Mouse (Mus musculus) neural tube, embryonic 13.5 days (tissue): ENCODE data around the gene Robo1. TPM values are rescaled to one million over a fixed set of nuclear protein-coding genes. Genes with fewer than 3 reads are reported as not detected.
"Not testable (repeated sequence)": the region's sequence is repeated elsewhere in the genome, so short reads cannot be mapped to it uniquely, and the experiment has no call there.

Source experiments
- ATAC-seq: fragments of 200-750 bp; cut with Nextera tagmentation; 2 replicates; pipeline ENCODE4 v1.8.0; 2017; ENCODE audit warnings: low read depth, mild to moderate bottlenecking, moderate TSS enrichment, moderate library complexity
- H3K27ac ChIP-seq: fragments of 300-500 bp; sonication (generic); replicated peaks from 2 replicates; pipeline ENCODE4 v1.5.1; 2015; ENCODE audit warnings: moderate library complexity, mild to moderate bottlenecking, inconsistent platforms
- H3K27me3 ChIP-seq: fragments of 300-500 bp; sonication (generic); 2 replicates; pipeline ENCODE4 v1.6.1; 2015; ENCODE audit warnings: mild to moderate bottlenecking, inconsistent platforms
- H3K36me3 ChIP-seq: fragments of 300-500 bp; sonication (generic); 2 replicates; pipeline ENCODE4 v1.6.1; 2015; ENCODE audit warnings: mild to moderate bottlenecking, inconsistent platforms
- H3K4me1 ChIP-seq: fragments of 300-500 bp; sonication (generic); replicated peaks from 2 replicates; pipeline ENCODE4 v1.6.1; 2015; ENCODE audit warnings: inconsistent platforms
- H3K4me2 ChIP-seq: fragments of 300-500 bp; sonication (generic); 2 replicates; pipeline ENCODE4 v1.6.1; 2015; ENCODE audit warnings: inconsistent platforms, mild to moderate bottlenecking, moderate library complexity
- H3K4me3 ChIP-seq: fragments of 300-500 bp; sonication (generic); 2 replicates; pipeline ENCODE4 v1.5.1; 2015; ENCODE audit warnings: mild to moderate bottlenecking, inconsistent platforms
- H3K9ac ChIP-seq: fragments of 300-500 bp; sonication (generic); 2 replicates; pipeline ENCODE4 v1.6.1; 2015; ENCODE audit warnings: moderate library complexity, mild to moderate bottlenecking, inconsistent platforms
- H3K9me3 ChIP-seq: fragments of 300-500 bp; sonication (generic); 2 replicates; pipeline ENCODE4 v1.6.1; 2016; ENCODE audit warnings: inconsistent platforms
- WGBS: fragments of 180-500 bp; shearing (Covaris S2); methylation state at CpG from one replicate; pipeline ENCODE4 v1.1.7; 2015; 5-methylcytosine and 5-hydroxymethylcytosine counted together
- polyA plus RNA-seq: library from polyadenylated mRNA; unstranded; fragments of >200 nt; fragmentation: Nextera tagmentation; extraction: Ambion mirVana; gene quantifications from 2 replicates; pipeline ENCODE4 v1.2.1, GENCODE M21; 2015

The Robo1 gene
- polyA plus RNA-seq, 1 experiment from 2014 or later, result 44.1 TPM

DNA sequence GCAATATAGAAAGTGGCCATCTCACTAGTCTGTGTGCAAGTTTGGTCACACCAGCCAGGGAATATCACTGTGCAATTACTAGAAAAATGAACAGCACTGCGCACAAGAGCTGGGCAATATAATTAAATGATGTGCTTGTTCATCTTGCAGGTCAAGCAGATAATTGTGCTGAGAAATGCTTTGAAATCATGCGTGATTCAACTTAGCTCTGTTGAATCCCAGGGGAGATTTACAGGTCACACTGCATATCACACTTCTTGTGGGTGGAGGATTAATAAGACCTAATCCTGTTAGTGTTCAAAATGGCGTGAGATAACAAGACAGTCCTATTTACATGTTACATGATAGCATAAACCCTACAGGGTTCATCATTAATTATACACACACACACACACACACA lies 157.6 kb downstream of the Robo1 start:
- Histone ChIP-seq H3K9me3 (no peaks in the 10 kb centered on the region), H3K27me3 (no peaks in the 10 kb centered on the region), H3K36me3 (no peaks in the 10 kb centered on the region), H3K9ac (no peak overlapping the region), H3K4me2 (no peak overlapping the region), H3K4me1 (peaks cover 8% of the 10 kb centered on the region), H3K27ac (no peak overlapping the region), H3K4me3 (no peak overlapping the region)
- 53% methylated on average over 3 of the region's 3 CpGs for WGBS
- no peak for ATAC-seq

GRCm38 (mm10) chr16:72470037-72470673 lies 162.0 kb downstream of the Robo1 start:
- 19% methylated on average over 2 of the region's 2 CpGs for WGBS
- Histone ChIP-seq H3K9me3 (no peaks in the 10 kb centered on the region), H3K9ac (no peak overlapping the region), H3K36me3 (no peaks in the 10 kb centered on the region), H3K4me2 (no peak overlapping the region), H3K27me3 (no peaks in the 10 kb centered on the region), H3K4me1 (peaks cover 12% of the 10 kb centered on the region), H3K27ac (peak overlapping the region; percentile 70), H3K4me3 (no peak overlapping the region)
- ATAC-seq, result peak; percentile 65; the same call in 1 of the 2 replicates

DNA sequence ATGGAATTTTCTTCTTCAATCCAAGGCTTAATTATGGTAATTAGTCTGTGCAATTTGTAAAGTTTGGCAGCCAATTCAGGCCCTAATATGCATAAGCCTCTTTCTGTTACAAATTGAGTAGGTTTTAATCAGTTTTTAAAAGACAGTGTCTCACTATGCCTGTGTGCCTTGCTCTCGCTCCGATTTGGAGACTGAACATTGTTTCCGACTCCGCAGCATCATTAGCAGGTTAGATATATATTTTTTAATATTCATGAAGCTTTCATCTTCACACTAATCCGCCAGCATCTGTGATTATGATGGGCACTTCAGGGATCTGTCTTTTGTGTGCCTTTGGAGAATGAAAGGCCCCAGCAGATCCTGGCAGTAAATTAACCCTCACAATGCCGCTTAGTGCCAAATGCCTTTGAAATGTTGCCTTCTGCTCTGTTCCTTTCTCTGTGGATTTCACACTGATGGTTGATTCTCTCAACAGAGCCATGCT lies 202.7 kb downstream of the Robo1 start:
- WGBS, result 9% methylated on average over 6 of the region's 6 CpGs
- Histone ChIP-seq H3K4me3 (peak overlapping the region; percentile 20), H3K27me3 (no peaks in the 10 kb centered on the region), H3K9me3 (no peaks in the 10 kb centered on the region), H3K4me2 (peak overlapping the region; percentile 48), H3K4me1 (peaks cover 10% of the 10 kb centered on the region), H3K9ac (peak overlapping the region; percentile 46), H3K36me3 (no peaks in the 10 kb centered on the region), H3K27ac (peak overlapping the region; percentile 82)
- peak; percentile 86 for ATAC-seq

- Histone ChIP-seq H3K27ac (peak overlapping the region; percentile 47), H3K4me2 (no peak overlapping the region), H3K4me3 (no peak overlapping the region), H3K4me1 (peaks cover 8% of the 10 kb centered on the region; the same call in 1 of the 2 replicates), H3K36me3 (no peaks in the 10 kb centered on the region), H3K27me3 (no peaks in the 10 kb centered on the region), H3K9ac (no peak overlapping the region), H3K9me3 (no peaks in the 10 kb centered on the region)
- ATAC-seq, result peak; percentile 75; the same call in 1 of the 2 replicates
- 38% methylated on average over 2 of the region's 2 CpGs for WGBS
Measured at GRCm38 (mm10) chr16:72531337-72531736, 223.2 kb downstream of the Robo1 start.

GRCm38 (mm10) chr16:72533900-72534571 lies 225.9 kb downstream of the Robo1 start:
- Histone ChIP-seq H3K4me3 (no peak overlapping the region), H3K27me3 (no peaks in the 10 kb centered on the region), H3K9ac (no peak overlapping the region), H3K4me1 (peaks cover 5% of the 10 kb centered on the region; the same call in 1 of the 2 replicates), H3K36me3 (no peaks in the 10 kb centered on the region), H3K27ac (no peak overlapping the region), H3K9me3 (no peaks in the 10 kb centered on the region), H3K4me2 (no peak overlapping the region)
- WGBS, result 83% methylated on average over 4 of the region's 4 CpGs
- ATAC-seq, result no peak

GRCm38 (mm10) chr16:72538171-72538570 lies 230.1 kb downstream of the Robo1 start:
- ATAC-seq, result no peak
- 81% methylated on average over 3 of the region's 3 CpGs for whole genome bisulfite sequencing
- H3K4me2 ChIP-seq, result no peak overlapping the region
- no peaks in the 10 kb centered on the region for H3K9me3 ChIP-seq
- no peak overlapping the region for H3K27ac ChIP-seq
- H3K4me1 ChIP-seq, result no peaks in the 10 kb centered on the region
- no peak overlapping the region for H3K4me3 ChIP-seq
- H3K9ac ChIP-seq, result no peak overlapping the region
- H3K27me3 ChIP-seq, result no peaks in the 10 kb centered on the region
- no peaks in the 10 kb centered on the region for H3K36me3 ChIP-seq

- Histone ChIP-seq H3K9me3 (no peaks in the 10 kb centered on the region), H3K4me3 (no peak overlapping the region), H3K27ac (no peak overlapping the region), H3K9ac (no peak overlapping the region), H3K4me1 (no peaks in the 10 kb centered on the region), H3K36me3 (no peaks in the 10 kb centered on the region), H3K4me2 (no peak overlapping the region), H3K27me3 (no peaks in the 10 kb centered on the region)
- 71% methylated on average over 3 of the region's 3 CpGs for WGBS
- ATAC-seq, result no peak
Measured at GRCm38 (mm10) chr16:72543928-72544327, 235.8 kb downstream of the Robo1 start.

DNA sequence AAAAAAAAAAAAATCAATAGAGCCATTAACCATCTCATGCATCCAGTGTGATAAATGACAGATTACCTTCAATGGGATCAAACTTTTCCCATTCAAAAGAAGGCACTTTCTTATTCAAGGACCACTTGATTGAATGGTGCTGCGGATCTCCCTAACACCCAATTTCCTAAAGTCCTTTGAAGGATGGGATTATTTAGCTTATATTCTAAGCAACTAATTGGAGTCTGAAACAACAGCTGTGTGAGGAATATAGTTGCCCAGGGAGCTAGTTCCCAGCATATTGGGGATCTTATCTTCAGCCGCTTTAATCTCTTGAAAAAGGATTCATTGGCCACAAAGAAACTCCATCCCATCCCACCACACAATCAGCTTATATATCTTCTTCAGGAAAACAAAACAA lies 236.8 kb downstream of the Robo1 start:
- no peak overlapping the region for H3K27ac ChIP-seq
- no peak overlapping the region for H3K9ac ChIP-seq
- H3K9me3 ChIP-seq, result no peaks in the 10 kb centered on the region
- WGBS, result 40% methylated on average over 2 of the region's 2 CpGs
- H3K4me2 ChIP-seq, result no peak overlapping the region
- ATAC-seq, result no peak
- no peaks in the 10 kb centered on the region for H3K36me3 ChIP-seq
- no peaks in the 10 kb centered on the region for H3K4me1 ChIP-seq
- H3K4me3 ChIP-seq, result no peak overlapping the region
- no peaks in the 10 kb centered on the region for H3K27me3 ChIP-seq

GRCm38 (mm10) chr16:72551672-72552243 lies 243.7 kb downstream of the Robo1 start:
- ATAC-seq, result no peak
- H3K36me3 ChIP-seq, result no peaks in the 10 kb centered on the region
- H3K4me1 ChIP-seq, result peaks cover 18% of the 10 kb centered on the region
- H3K9ac ChIP-seq, result no peak overlapping the region
- H3K4me2 ChIP-seq, result no peak overlapping the region
- H3K27ac ChIP-seq, result no peak overlapping the region
- no peaks in the 10 kb centered on the region for H3K9me3 ChIP-seq
- no peaks in the 10 kb centered on the region for H3K27me3 ChIP-seq
- 12% methylated on average over 8 of the region's 8 CpGs for WGBS
- no peak overlapping the region for H3K4me3 ChIP-seq

GRCm38 (mm10) chr16:72553713-72554112 lies 245.6 kb downstream of the Robo1 start:
- Histone ChIP-seq H3K27ac (no peak overlapping the region), H3K9ac (no peak overlapping the region), H3K27me3 (no peaks in the 10 kb centered on the region), H3K36me3 (no peaks in the 10 kb centered on the region), H3K9me3 (no peaks in the 10 kb centered on the region), H3K4me1 (peaks cover 18% of the 10 kb centered on the region), H3K4me2 (no peak overlapping the region), H3K4me3 (no peak overlapping the region)
- no peak; the same call in 1 of the 2 replicates for ATAC-seq
- 10% methylated on average over 5 of the region's 5 CpGs for WGBS

DNA sequence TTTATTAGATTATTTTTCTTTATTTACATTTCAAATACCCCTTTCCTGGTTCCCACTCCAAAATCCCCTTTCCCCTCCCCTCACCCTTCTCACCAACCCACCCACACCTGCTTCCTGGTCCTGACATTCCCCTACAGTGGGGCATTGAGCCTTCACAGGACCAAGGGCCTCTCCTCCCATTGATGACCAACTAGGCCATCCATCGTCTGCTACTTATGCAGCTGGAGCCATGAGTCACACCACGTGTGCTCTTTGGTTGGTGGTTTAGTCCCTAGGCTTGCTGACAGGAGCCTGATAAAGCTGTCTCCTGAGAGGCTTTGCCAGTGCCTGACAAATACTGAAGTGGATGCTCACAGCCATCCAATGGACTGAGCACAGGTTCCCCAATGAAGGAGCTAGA lies 254.0 kb downstream of the Robo1 start:
- H3K27ac ChIP-seq, H3K27me3 ChIP-seq, H3K4me3 ChIP-seq, H3K9ac ChIP-seq, H3K4me2 ChIP-seq, H3K36me3 ChIP-seq, H3K9me3 ChIP-seq: not testable (repeated sequence)
- WGBS, result 28% methylated on average over 2 of the region's 2 CpGs
- peaks cover 22% of the 10 kb centered on the region for H3K4me1 ChIP-seq
- peak; percentile 32; the same call in 1 of the 2 replicates for ATAC-seq

DNA sequence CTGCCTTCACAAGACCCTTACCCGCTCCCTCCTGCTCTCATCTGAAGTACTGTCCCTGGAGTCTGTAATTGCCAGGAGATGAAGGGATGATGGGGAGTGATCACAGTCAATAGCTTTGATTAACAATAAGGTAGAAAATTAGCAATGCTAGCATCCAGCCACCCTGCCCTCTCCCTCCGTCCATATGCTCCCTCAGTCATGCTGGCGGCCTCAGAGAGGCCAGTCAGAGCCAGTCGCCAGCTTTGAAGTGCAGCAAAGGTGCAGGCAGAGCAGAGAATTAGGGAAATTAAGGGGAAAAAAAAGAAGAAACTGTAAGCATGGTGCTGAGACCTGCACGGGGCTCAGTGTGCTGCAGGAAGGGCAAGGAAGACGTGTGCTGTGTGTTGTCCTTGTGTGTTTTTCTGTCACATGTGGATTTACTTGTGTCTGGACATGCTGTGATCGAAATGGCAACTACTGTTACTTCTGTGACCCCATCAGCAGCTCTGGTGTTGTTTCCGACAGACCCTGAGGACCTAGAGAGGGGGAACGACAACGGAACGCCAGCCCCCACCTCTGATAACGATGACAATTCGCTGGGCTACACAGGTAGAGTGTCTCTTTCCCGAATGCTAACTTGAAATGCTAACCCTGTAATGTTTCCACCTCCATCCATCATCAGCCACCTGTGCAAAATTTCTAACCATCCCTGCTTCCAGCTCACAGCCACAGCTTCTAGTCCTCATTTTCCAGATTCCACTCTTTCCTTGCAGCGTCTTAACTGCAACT lies 255.3 kb downstream of the Robo1 start:
- whole genome bisulfite sequencing, result 17% methylated on average over 15 of the region's 15 CpGs
- H3K9me3 ChIP-seq, result no peaks in the 10 kb centered on the region
- H3K4me1 ChIP-seq, result peaks cover 22% of the 10 kb centered on the region
- H3K27ac ChIP-seq, result peak overlapping the region; percentile 30
- H3K9ac ChIP-seq, result peak overlapping the region; percentile 61
- H3K4me2 ChIP-seq, result peak overlapping the region; percentile 37
- no peaks in the 10 kb centered on the region for H3K36me3 ChIP-seq
- H3K27me3 ChIP-seq, result no peaks in the 10 kb centered on the region
- H3K4me3 ChIP-seq, result peak overlapping the region; percentile 5
- ATAC-seq, result 0 out of 2 replicates have a peak, but pooled peaks have one; percentile 32
